ENCODE assay signal across 9 mouse cellular contexts in the genomic region with DNA sequence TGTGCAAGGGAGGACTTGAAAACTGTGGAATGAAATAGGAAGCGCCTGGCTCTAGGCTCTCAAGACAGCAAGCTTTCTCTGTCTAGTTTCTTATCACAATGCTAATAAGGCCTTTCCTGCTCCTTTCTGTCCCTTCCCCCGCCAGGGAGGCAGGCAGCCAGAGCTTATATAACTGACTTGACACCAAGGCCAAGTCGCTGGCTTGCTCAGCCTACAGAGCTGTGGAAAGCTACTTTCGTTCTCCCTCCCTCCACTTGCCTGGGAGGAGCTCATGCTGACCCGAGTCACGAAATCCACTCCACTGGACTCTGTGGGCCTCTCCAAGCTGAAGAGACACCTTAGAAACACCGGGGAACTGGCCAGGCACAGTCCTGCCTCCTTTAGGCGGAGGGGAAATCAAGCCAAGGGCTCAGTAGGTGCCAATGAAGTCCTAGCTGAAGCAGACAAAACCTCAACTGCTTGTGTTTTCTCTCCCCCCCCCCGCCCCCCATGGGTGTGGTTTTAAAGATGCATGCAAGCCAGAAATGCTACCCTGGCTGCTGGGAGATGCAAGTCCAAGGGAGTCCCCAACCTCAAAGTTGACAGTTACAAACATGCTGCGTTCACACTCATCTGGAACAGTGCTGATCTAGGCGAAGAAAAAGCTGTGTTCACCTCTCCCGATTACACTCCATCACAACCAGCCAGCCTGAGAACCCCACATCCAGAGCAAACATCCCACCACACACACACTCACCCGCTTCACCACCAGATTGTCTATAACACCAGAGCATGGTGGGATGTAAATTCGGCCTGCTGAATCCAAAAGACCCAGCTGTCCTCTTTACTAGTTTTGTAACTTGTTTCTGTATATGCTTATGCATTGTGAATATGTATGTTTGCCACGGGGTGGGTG.
DNase-seq lines count a peak whose midpoint lies in the region; ATAC-seq and TF ChIP-seq lines count a peak whose summit lies in the region.
"Had no signal": no experiment of that assay in that cellular context is flagged by ENCODE, and none has a peak within 500 bp of the region (broad histone marks: within the 10 kb centered on the region; RNA-seq: fewer than 3 reads in every experiment).

No protein-coding gene starts in this region.

- peaks cover 7% of the 10 kb centered on the region; the same call in 1 of the 2 replicates for H3K4me1 ChIP-seq in heart, embryonic 11.5 days (ENCODE audit: control insufficient read depth, insufficient read depth, low read length)
- H3K4me1 ChIP-seq in liver, postnatal 0 days (ENCODE audit: insufficient read depth), result peaks cover 6% of the 10 kb centered on the region; the same call in 1 of the 2 replicates
- no peaks in the 10 kb centered on the region for H3K4me1 ChIP-seq in spleen, adult 2 months (ENCODE audit: control insufficient read depth, insufficient read depth, insufficient read length)

- no peak for TF ChIP-seq CTCF in liver, postnatal 0 days (IDR thresholded peaks at IDR 0.05; ENCODE audit: low read depth)
- TF ChIP-seq CTCF in spleen, adult 2 months (IDR thresholded peaks at IDR 0.05; ENCODE audit: extremely low read depth, insufficient read depth, insufficient read length, insufficient replicate concordance), result no peak

- TF ChIP-seq POLR2A in spleen, adult 2 months (IDR thresholded peaks at IDR 0.05; ENCODE audit: low read depth, low read length), result no peak

- H3K27ac ChIP-seq in heart, embryonic 11.5 days (ENCODE audit: low read depth, low read length), result peak overlapping the region; percentile 47
- H3K27ac ChIP-seq in liver, postnatal 0 days (ENCODE audit: low read depth), result no peak overlapping the region; the same call in 1 of the 2 replicates
- peak overlapping the region; percentile 32; the same call in 1 of the 2 replicates for H3K27ac ChIP-seq in spleen, adult 2 months (ENCODE audit: insufficient read depth, low read length)
- H3K27ac ChIP-seq: limb, embryonic 12.5 days had no signal

- H3K27me3 ChIP-seq in heart, embryonic 11.5 days (ENCODE audit: control insufficient read depth, insufficient read depth, low read length), result no peaks in the 10 kb centered on the region
- no peaks in the 10 kb centered on the region for H3K27me3 ChIP-seq in liver, postnatal 0 days (ENCODE audit: insufficient read depth, low read length)
- no peaks in the 10 kb centered on the region for H3K27me3 ChIP-seq in spleen, adult 2 months (ENCODE audit: control insufficient read depth, insufficient read depth, low read length)
- H3K27me3 ChIP-seq: limb, embryonic 12.5 days had no signal

- H3K9me3 ChIP-seq in heart, embryonic 11.5 days (replicated peaks; ENCODE audit: control insufficient read depth, low read length), result no peaks in the 10 kb centered on the region
- no peaks in the 10 kb centered on the region for H3K9me3 ChIP-seq in liver, postnatal 0 days (ENCODE audit: low read length)
- H3K9me3 ChIP-seq: limb, embryonic 12.5 days had no signal

- DNase-seq in spleen, adult 18-20 months, result peak; percentile 14 to 27
- no peak for DNase-seq in spleen, adult 12 weeks (ENCODE audit: low spot score)
- DNase-seq in embryo, embryonic 10 days (ENCODE audit: low spot score), result peak; percentile 48
- peak; percentile 88 to 96 for DNase-seq in kidney, postnatal 25 days
- peak; percentile 44 for DNase-seq in liver, postnatal 0 days
- DNase-seq in spleen, adult 2 months (ENCODE audit: low read depth in 1 of 2, low spot score in 2 of 2), result peak in 1 of 2 experiments; percentile 9

- ATAC-seq in heart, embryonic 11.5 days (replicated peaks; ENCODE audit: insufficient number of reproducible peaks, low FRiP score, low TSS enrichment), result no peak
- ATAC-seq in liver, postnatal 0 days, result no peak
- no peak for ATAC-seq in erythroblast, adult 5-6 weeks (replicated peaks; ENCODE audit: low FRiP score, poor library complexity, severe bottlenecking)

- no peak for TF ChIP-seq EP300 in liver, postnatal 0 days (IDR thresholded peaks at IDR 0.05; ENCODE audit: low read depth)

- peak overlapping the region; percentile 29; the same call in 1 of the 2 replicates for H3K4me2 ChIP-seq in heart, embryonic 11.5 days
- no peak overlapping the region for H3K4me2 ChIP-seq in liver, postnatal 0 days (ENCODE audit: low read depth, low read length)
- H3K4me2 ChIP-seq: limb, embryonic 12.5 days had no signal

- H3K36me3 ChIP-seq in heart, embryonic 11.5 days (ENCODE audit: control insufficient read depth, insufficient read depth, low read length), result no peaks in the 10 kb centered on the region
- no peaks in the 10 kb centered on the region for H3K36me3 ChIP-seq in liver, postnatal 0 days (replicated peaks; ENCODE audit: insufficient read depth, low read length)
- no peaks in the 10 kb centered on the region for H3K36me3 ChIP-seq in spleen, adult 2 months (ENCODE audit: control insufficient read depth, insufficient read depth, low read length)
- H3K36me3 ChIP-seq: limb, embryonic 12.5 days had no signal

- WGBS in heart, embryonic 11.5 days (ENCODE audit: insufficient replicate concordance), result 45% methylated on average over 15 of the region's 15 CpGs
- WGBS in liver, postnatal 0 days (ENCODE audit: insufficient replicate concordance), result 54% methylated on average over 15 of the region's 15 CpGs
- 48% methylated on average over 15 of the region's 15 CpGs for WGBS in spleen, adult 2 months

- H3K9ac ChIP-seq in heart, embryonic 11.5 days (ENCODE audit: low read depth, low read length), result no peak overlapping the region
- H3K9ac ChIP-seq in liver, postnatal 0 days (replicated peaks), result no peak overlapping the region
- H3K9ac ChIP-seq: limb, embryonic 12.5 days had no signal

- no peak overlapping the region for H3K4me3 ChIP-seq in heart, embryonic 11.5 days (ENCODE audit: low read depth, low read length)
- H3K4me3 ChIP-seq in liver, postnatal 0 days (ENCODE audit: low read depth, low read length), result no peak overlapping the region
- H3K4me3 ChIP-seq in spleen, adult 2 months (ENCODE audit: extremely low read depth, insufficient read depth, insufficient read length), result no peak overlapping the region
- H3K4me3 ChIP-seq: limb, embryonic 12.5 days had no signal
